Mouse (Mus musculus) brain, adult 2 months (tissue): ENCODE measurements around the gene Mier1.
"Not testable (repeated sequence)": the region's sequence is repeated elsewhere in the genome, so short reads cannot be mapped to it uniquely, and the experiment has no call there.

Source experiments
- DNase-seq: peaks from one replicate; pipeline ENCODE4 v3.0.0; 2011; ENCODE audit warnings: low read depth, low spot score

Mier1 gene

GRCm38 (mm10) chr4:103166198-103166597, 52.0 kb downstream of the Mier1 start:
- not testable (repeated sequence) for DNase-seq

GRCm38 (mm10) chr4:103171256-103171655, 57.1 kb downstream of the Mier1 start:
- peak; percentile 67 for DNase-seq

- DNase-seq = no peak
Observed at GRCm38 (mm10) chr4:103173507-103173906, 59.3 kb downstream of the Mier1 start.

- DNase-seq = peak; percentile 25
Observed at GRCm38 (mm10) chr4:103174001-103174400, 59.8 kb downstream of the Mier1 start.

- DNase-seq = peak; percentile 54
Observed at GRCm38 (mm10) chr4:103177681-103178080, 63.5 kb downstream of the Mier1 start.

GRCm38 (mm10) chr4:103178635-103179318, 64.6 kb downstream of the Mier1 start:
- DNase-seq = peak; percentile 81

GRCm38 (mm10) chr4:103179581-103179980, 65.4 kb downstream of the Mier1 start:
- DNase-seq = peak; percentile 55

GRCm38 (mm10) chr4:103180300-103180888, 66.2 kb downstream of the Mier1 start:
- DNase-seq = no peak

GRCm38 (mm10) chr4:103188786-103189640, 74.8 kb downstream of the Mier1 start:
- no peak for DNase-seq

- DNase-seq = no peak
Observed at GRCm38 (mm10) chr4:103192421-103192820, 78.2 kb downstream of the Mier1 start.

- peak; percentile 42 for DNase-seq
Observed at GRCm38 (mm10) chr4:103197401-103197800, 83.2 kb downstream of the Mier1 start.

- no peak for DNase-seq
Observed at GRCm38 (mm10) chr4:103199086-103199485, 84.9 kb downstream of the Mier1 start.

GRCm38 (mm10) chr4:103200046-103200445, 85.9 kb downstream of the Mier1 start:
- no peak for DNase-seq

- no peak for DNase-seq
Observed at GRCm38 (mm10) chr4:103203646-103204045, 89.5 kb downstream of the Mier1 start.

GRCm38 (mm10) chr4:103208553-103208952, 94.4 kb downstream of the Mier1 start:
- DNase-seq = no peak

- peak; percentile 40 for DNase-seq
Observed at GRCm38 (mm10) chr4:103213859-103214497, 99.8 kb downstream of the Mier1 start.

- DNase-seq = peak; percentile 80
Observed at GRCm38 (mm10) chr4:103214498-103214924, 100.3 kb downstream of the Mier1 start.
